Mouse (Mus musculus) adrenal gland, postnatal 0 days (tissue): Measurements from ENCODE around the gene Piwil1. TPM values are rescaled to one million over a fixed set of nuclear protein-coding genes. Genes with fewer than 3 reads are reported as not detected.

Source experiments
- polyA plus RNA-seq: library from polyadenylated mRNA; unstranded; fragments of >200 nt; fragmentation: Nextera tagmentation; extraction: Ambion mirVana; gene quantifications from 2 replicates; pipeline ENCODE4 v1.2.1, GENCODE M21; 2015

The Piwil1 gene
- polyA plus RNA-seq, result not detected in 2 replicates

DNA sequence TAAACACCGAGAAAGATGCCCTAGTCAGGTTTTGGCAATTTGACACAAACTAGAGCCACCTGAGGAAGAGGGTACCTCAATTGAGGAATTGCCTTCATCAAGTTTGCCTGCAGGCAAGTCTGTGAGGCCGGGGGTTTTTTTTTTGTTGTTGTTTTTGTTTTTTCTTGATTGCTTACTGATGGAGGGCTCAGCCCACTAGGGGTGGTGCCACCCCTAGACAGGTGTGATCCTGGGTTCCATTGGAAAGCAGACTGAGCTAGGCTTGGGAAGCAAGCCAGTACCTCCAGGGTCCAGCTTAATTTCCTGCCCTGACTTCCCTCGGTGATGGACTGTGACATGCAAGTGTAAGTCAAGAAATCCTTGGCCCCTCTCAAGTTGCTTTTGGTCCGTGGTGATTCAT, at the start of gene Piwil1:
Gene Piwil1 (plus strand): TSS at position 301 of the 400 bp plus-strand sequence.

Other genes starting within 250 kb of the Piwil1 start
- gene Fzd10, start 101.7 kb upstream of the Piwil1 start, polyA plus RNA-seq, result 0.06 and 0.41 TPM in 2 replicates